Mouse (Mus musculus): ENCODE results near the gene Cyp3a25.
"Not testable (repeated sequence)": the region's sequence is repeated elsewhere in the genome, so short reads cannot be mapped to it uniquely, and the experiment has no call there.

Cyp3a25 gene

DNA sequence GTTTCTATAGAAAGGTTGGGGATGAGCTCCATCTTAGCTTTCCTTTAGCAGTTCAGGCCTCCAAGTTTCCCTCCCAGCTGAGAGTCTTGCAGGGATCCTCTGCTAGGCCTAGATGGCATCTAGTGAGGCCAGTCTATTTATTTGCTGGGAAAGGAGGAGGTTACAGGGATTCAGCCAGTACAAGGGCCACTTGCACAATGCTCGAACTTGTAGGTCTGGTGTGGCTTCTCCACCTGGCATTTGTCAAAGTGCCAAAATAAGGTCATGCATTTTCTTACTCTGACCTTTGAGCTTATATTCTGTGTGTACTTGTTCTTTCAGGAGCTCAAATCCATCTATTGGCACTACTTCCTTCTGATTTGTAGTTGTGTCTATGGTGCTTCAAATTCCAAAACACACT is at the start of gene Cyp3a25:
Cyp3a25 (minus strand) TSS at position 110 of the 400 bp plus-strand sequence.
- not testable (repeated sequence) for DNase-seq (ENCODE audit: extremely low read depth, insufficient read length, low spot score)

DNA sequence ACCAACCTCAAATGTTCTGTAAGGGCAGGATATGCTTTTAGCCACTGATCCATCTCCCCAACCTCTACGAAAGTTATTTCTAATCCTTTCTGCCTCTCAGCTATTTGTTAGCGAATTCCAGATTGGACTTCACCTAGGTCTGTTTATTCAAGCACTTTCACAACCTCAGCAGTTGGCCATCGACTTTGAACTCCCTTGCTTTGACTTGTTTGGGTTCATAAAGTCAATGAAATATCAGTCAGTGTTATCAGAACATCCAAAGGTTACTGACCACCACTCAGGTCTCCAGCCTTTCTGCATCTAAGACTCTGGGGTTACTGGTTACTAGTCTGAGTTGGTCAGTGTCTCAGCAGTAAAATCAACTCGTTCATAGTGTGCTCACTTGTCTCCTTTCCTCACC is 11.7 kb upstream of the Cyp3a25 start:
- no peak for DNase-seq (ENCODE audit: extremely low read depth, insufficient read length, low spot score)

- DNase-seq (ENCODE audit: extremely low read depth, insufficient read length, low spot score) = no peak
Observed at GRCm38 (mm10) chr5:146018275-146018674, 8.9 kb upstream of the Cyp3a25 start.

DNA sequence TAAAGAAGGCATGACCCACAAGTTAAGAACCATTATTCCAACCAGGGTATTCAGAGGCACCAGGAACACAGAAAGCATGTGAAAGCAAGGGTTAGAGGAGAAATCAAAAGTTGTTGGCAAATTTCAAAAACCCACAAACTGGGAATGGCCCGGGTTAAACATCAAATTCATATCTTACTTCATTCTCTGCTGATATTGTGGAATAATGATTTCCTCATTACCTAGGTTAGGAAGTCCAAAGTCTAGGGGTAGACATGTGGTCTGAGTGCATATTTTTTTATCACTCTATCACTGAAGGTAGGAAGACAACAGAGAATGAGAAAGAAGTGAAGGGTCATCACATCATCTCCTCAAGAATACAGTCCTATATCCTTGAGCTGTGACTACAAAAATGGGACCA is 1.8 kb upstream of the Cyp3a25 start:
- DNase-seq (ENCODE audit: extremely low read depth, insufficient read length, low spot score) = no peak

GRCm38 (mm10) chr5:145967080-145967479 is 42.3 kb downstream of the Cyp3a25 start:
- no peak for DNase-seq (ENCODE audit: extremely low read depth, insufficient read length, low spot score)

Data from 3134 (cell line).